Mouse (Mus musculus): ENCODE data around the gene Slbp. TPM values are rescaled to one million over a fixed set of nuclear protein-coding genes. Genes with fewer than 3 reads are reported as not detected.

The Slbp gene
- total RNA-seq, 2 experiments from 2014 or later = 154 to 251 TPM

Other genes starting within 250 kb of the Slbp start
- 0.60 TPM in 1 of 2 replicates, not detected in the other for gene Nkx1-1, start 218.6 kb downstream of the Slbp start, total RNA-seq (2014; fragmentation: Nextera tagmentation)
- not detected in 2 replicates for gene Nkx1-1, start 218.6 kb downstream of the Slbp start, total RNA-seq (2017)
- 23.7 and 40.1 TPM in 2 replicates for gene Fam53a, start 22.9 kb downstream of the Slbp start, total RNA-seq (2014; fragmentation: Nextera tagmentation)
- 15.7 and 16.1 TPM in 2 replicates for gene Fam53a, start 22.9 kb downstream of the Slbp start, total RNA-seq (2017)
- 0.75 TPM in 1 of 2 replicates, not detected in the other for gene Gm9903, start 22.6 kb downstream of the Slbp start, total RNA-seq (2014; fragmentation: Nextera tagmentation)
- gene Gm9903, start 22.6 kb downstream of the Slbp start, total RNA-seq (2017) = 0.15 and 0.30 TPM in 2 replicates
- 79.1 and 81.0 TPM in 2 replicates for gene Tacc3, start 5.6 kb upstream of the Slbp start, total RNA-seq (2014; fragmentation: Nextera tagmentation)
- 186 and 201 TPM in 2 replicates for gene Tacc3, start 5.6 kb upstream of the Slbp start, total RNA-seq (2017)
- 15.0 and 27.7 TPM in 2 replicates for gene Tmem129, start 5.8 kb upstream of the Slbp start, total RNA-seq (2014; fragmentation: Nextera tagmentation)
- gene Tmem129, start 5.8 kb upstream of the Slbp start, total RNA-seq (2017) = 19.7 and 26.2 TPM in 2 replicates
- gene Fgfr3, start 69.1 kb upstream of the Slbp start, total RNA-seq (2014; fragmentation: Nextera tagmentation) = not detected in 2 replicates
- gene Fgfr3, start 69.1 kb upstream of the Slbp start, total RNA-seq (2017) = not detected in 2 replicates
- gene Letm1, start 130.2 kb upstream of the Slbp start, total RNA-seq (2014; fragmentation: Nextera tagmentation) = 24.5 and 25.3 TPM in 2 replicates
- gene Letm1, start 130.2 kb upstream of the Slbp start, total RNA-seq (2017) = 19.9 and 22.3 TPM in 2 replicates
- gene Nsd2, start 168.2 kb upstream of the Slbp start, total RNA-seq (2014; fragmentation: Nextera tagmentation) = 108 and 109 TPM in 2 replicates
- gene Nsd2, start 168.2 kb upstream of the Slbp start, total RNA-seq (2017) = 108 and 136 TPM in 2 replicates